Mouse (Mus musculus) spleen, adult 2 months (tissue): ENCODE measurements around the gene Ssr1. TPM values are rescaled to one million over a fixed set of nuclear protein-coding genes. Genes with fewer than 3 reads are reported as not detected.
A peak's percentile ranks its signal among the peaks of the same experiment; 100 is the strongest.

ENCODE experiments used
- DNase-seq, 2 experiments: peaks; one replicate each; pipeline versions ENCODE4 v3.0.0 to v3.0.0-alpha.2; 2012 to 2021; ENCODE audit warnings: low spot score in 2 of 2, low read depth in 1 of 2
- H3K27ac ChIP-seq: fragments of 200-500 bp; 2 replicates; pipeline ENCODE4 v1.5.1; 2012; ENCODE audit warnings: low read length, inconsistent platforms; ENCODE audit not compliant: insufficient read depth
- H3K27me3 ChIP-seq: fragments of 200-500 bp; 2 replicates; pipeline ENCODE4 v1.6.1; 2012; ENCODE audit warnings: mild to moderate bottlenecking, moderate library complexity, low read length, inconsistent platforms; ENCODE audit not compliant: control insufficient read depth, insufficient read depth
- H3K36me3 ChIP-seq: fragments of 200-500 bp; 2 replicates; pipeline ENCODE4 v1.6.1; 2012; ENCODE audit warnings: mild to moderate bottlenecking, low read length, inconsistent platforms; ENCODE audit not compliant: control insufficient read depth, insufficient read depth
- H3K4me1 ChIP-seq: fragments of 200-500 bp; 2 replicates; pipeline ENCODE4 v1.6.1; 2011; ENCODE audit warnings: inconsistent platforms; ENCODE audit not compliant: control insufficient read depth, insufficient read depth, insufficient read length
- H3K4me3 ChIP-seq: fragments of 200-500 bp; 2 replicates; pipeline ENCODE4 v1.5.1; 2011; ENCODE audit warnings: mild to moderate bottlenecking, inconsistent platforms; ENCODE audit not compliant: insufficient read depth, insufficient read length; ENCODE audit errors: extremely low read depth
- CTCF ChIP-seq: fragments of 200-500 bp; IDR thresholded peaks from 2 replicates; pipeline ENCODE4 v1.5.1; 2011; ENCODE audit warnings: mild to moderate bottlenecking, inconsistent platforms; ENCODE audit not compliant: insufficient read depth, insufficient read length, insufficient replicate concordance; ENCODE audit errors: extremely low read depth
- POLR2A ChIP-seq: fragments of 200-500 bp; IDR thresholded peaks from 2 replicates; pipeline ENCODE4 v1.6.1; 2011; ENCODE audit warnings: low read depth, low read length, inconsistent platforms
- WGBS: fragments of 180-500 bp; shearing (Covaris S2); methylation state at CpG from one replicate; pipeline ENCODE4 v1.1.7; 2018; 5-methylcytosine and 5-hydroxymethylcytosine counted together
- polyA plus RNA-seq: library from polyadenylated mRNA; depleted of rRNA; stranded (reverse); fragments of >200 nt; gene quantifications from 2 replicates; pipeline ENCODE4 v1.2.3, GENCODE M21; 2012

The Ssr1 gene
- polyA plus RNA-seq, 1 experiment, result 4.1 TPM

DNA sequence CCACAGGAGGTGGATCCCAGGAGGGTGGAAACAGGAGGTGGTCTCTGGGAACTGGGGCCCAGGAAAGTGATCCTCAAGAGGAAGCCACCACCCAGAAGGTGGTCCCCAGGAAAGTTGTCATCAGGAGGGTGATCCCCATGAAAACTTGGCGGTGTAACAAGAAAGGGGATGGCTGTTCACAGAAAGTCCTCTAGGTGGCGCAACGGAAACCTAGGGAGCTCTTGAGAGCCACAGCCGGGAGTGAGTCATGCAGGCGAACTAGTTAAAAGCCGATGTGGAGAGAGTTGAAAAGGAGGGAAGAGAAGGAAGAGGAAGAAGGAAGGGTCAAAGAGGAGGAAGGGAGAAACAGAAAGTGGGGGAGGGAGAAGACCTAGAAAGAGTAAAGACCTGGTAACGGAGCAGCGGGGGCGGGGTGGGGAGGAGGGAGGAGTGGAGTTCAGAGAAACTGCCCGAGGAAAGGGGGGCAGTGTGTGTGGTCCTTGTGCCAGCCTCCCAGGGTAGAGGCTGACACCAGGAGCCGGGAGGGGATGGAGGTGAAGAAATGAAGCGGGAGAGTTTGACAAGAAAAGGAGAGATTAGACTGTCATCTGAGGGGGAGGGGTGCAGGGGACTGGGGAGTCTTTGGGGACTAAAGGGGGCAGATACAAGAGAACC is 30.5 kb downstream of the Ssr1 start:
- no peak overlapping the region for H3K27ac ChIP-seq
- H3K27me3 ChIP-seq, result no peaks in the 10 kb centered on the region
- peak; percentile 69; the same call in 1 of the 2 replicates for TF ChIP-seq CTCF
- no peak for TF ChIP-seq POLR2A
- H3K4me3 ChIP-seq, result peak overlapping the region; percentile 52
- H3K4me1 ChIP-seq, result peaks cover 15% of the 10 kb centered on the region; the same call in 1 of the 2 replicates
- peak; percentile 48 to 63 for DNase-seq
- no peaks in the 10 kb centered on the region for H3K36me3 ChIP-seq
- WGBS, result 4% methylated on average over 12 of the region's 12 CpGs

DNA sequence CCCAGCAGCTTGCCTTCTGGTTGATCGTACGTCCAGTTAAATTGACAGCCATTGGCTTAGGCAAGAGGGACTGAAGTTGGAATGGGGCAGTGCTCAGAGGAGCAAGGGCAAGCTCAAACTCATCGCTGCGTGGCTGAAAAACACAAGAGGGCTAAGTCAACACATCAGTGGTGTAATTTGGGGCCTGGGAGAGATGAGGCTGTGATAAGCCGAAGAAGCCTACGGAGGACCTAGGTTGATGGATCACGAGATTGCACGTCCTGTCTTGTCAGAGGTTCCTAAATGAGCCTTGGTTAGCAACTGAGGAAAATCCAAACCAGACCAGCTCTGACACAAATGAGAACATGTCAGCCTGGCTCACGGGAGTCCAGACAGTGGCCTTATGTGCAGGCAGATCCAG is 31.5 kb downstream of the Ssr1 start:
- Histone ChIP-seq H3K4me1 (peaks cover 15% of the 10 kb centered on the region; the same call in 1 of the 2 replicates), H3K4me3 (no peak overlapping the region), H3K27ac (no peak overlapping the region), H3K27me3 (no peaks in the 10 kb centered on the region), H3K36me3 (no peaks in the 10 kb centered on the region)
- no peak for DNase-seq
- 94% methylated on average over 9 of the region's 9 CpGs for WGBS
- TF ChIP-seq POLR2A (no peak), CTCF (no peak)

DNA sequence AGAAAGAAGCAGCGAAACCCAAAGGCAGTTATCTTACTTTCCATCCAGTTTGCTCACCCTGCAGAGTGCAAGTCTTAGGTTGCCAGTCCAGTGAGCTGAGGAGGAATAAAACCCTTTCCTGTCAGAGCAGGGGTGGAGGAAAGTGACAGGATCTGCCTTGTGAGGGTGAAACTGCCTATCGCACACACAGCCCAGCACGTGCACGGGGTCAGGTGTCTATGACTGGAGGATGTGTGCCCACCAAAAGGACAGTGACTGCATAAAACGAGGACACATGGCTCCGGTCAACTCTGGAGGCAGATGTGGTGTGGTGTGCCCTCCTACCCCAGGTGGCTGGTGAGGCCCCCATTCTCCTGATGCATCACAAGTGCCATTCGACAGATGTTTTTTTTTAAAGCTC is 34.1 kb downstream of the Ssr1 start:
- H3K4me3 ChIP-seq, result no peak overlapping the region
- TF ChIP-seq CTCF (no peak), POLR2A (no peak)
- no peaks in the 10 kb centered on the region for H3K27me3 ChIP-seq
- DNase-seq, result no peak
- peaks cover 2% of the 10 kb centered on the region; the same call in 1 of the 2 replicates for H3K4me1 ChIP-seq
- no peaks in the 10 kb centered on the region for H3K36me3 ChIP-seq
- no peak overlapping the region for H3K27ac ChIP-seq
- 50% methylated on average over 7 of the region's 7 CpGs for WGBS

DNA sequence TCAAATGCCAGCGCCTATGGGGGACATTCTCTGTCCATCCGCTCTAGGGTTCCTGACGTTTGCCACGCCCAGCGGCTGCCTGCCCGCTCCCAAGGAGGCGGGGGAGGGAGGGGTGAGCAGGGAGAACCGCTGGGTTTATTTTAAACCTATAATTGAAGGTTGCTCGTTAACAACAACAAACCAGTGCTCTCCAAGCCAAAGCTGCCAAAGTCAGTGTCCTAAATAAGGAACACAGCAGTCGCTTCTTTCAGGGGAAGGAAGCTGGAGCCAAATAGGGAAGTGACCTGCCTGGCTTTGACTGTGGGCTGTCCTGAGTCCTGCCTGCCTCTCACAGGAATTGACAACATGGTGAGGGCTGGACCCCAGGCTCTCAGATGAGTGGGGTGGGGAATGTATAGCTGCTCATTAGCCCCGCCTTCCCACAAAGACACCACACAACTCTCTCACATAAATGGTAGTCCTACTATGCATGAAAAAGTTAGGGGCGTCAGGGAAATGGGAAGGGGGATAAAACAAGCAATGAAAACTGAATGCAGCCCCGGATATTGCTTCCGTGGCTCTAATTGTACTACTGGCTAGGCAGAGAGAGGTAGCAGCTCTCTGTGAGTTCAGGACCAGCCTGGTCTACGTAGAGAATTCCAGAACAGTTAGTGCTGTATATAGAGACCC is 34.6 kb downstream of the Ssr1 start:
- H3K4me3 ChIP-seq, result no peak overlapping the region
- peaks cover 2% of the 10 kb centered on the region; the same call in 1 of the 2 replicates for H3K4me1 ChIP-seq
- no peaks in the 10 kb centered on the region for H3K27me3 ChIP-seq
- no peak for TF ChIP-seq POLR2A
- TF ChIP-seq CTCF, result no peak
- 71% methylated on average over 15 of the region's 15 CpGs for WGBS
- DNase-seq, result no peak
- H3K36me3 ChIP-seq, result no peaks in the 10 kb centered on the region
- H3K27ac ChIP-seq, result peak overlapping the region; percentile 47; the same call in 1 of the 2 replicates

DNA sequence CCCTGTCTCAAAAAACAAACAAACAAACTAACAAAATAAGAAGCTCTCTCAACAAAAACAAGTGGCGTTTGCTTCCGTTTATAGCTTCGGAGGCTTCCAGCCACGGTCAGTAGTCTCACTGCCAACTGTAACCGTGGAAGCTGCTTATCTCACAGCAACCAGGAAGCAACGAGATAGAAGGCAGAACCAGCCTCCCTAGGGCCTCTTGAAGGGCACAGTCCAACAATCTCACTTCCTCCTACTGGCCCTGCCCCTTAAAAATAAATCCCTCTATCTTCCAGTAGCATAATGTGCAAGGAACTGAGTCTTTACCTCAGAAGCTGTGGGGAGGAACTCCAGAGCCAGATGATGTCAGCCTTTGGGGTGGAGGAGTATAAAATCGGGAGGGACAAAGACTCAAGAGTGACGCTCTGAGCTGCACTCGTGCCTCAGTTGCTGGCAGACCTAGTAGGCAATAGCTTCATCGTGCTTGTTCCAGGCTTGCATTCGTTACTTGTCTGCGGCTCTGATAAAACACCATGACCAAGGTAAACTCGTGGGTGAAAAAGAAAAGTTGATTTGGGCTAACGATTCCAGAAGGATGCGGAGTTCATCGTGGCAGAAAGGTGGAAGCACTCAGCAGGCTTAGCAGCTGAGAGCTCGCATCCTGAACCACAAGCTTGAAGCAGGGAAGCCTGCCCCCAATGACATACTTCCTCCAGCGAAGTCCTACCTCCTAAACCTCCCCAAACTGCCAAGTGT is 35.3 kb downstream of the Ssr1 start:
- DNase-seq, result peak; percentile 44 to 45
- no peak overlapping the region for H3K4me3 ChIP-seq
- H3K36me3 ChIP-seq, result no peaks in the 10 kb centered on the region
- TF ChIP-seq CTCF (no peak), POLR2A (no peak)
- peak overlapping the region; percentile 47 for H3K27ac ChIP-seq
- 60% methylated on average over 18 of the region's 18 CpGs for WGBS
- no peaks in the 10 kb centered on the region for H3K27me3 ChIP-seq
- H3K4me1 ChIP-seq, result peaks cover 2% of the 10 kb centered on the region; the same call in 1 of the 2 replicates

DNA sequence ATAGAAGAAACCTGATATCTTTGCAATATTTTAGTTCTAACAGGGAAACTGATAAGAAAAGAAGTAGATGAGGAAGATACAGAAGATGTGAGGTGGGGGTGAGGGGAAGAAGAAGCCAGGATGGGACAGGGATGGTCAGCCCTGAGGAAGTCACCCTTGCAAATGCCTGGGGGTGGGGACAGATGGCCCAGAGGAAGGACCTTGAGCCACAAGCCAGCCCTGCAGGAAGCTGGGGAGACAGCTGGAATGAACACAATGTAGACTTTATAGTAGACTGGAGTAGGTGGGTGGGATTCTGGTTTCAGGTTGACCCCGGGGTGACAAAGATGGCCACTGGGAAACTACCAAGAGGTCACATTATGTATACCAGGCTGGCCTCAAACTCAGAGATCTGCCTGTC is 39.7 kb downstream of the Ssr1 start:
- H3K4me1 ChIP-seq, result peaks cover 2% of the 10 kb centered on the region; the same call in 1 of the 2 replicates
- peaks cover 15% of the 10 kb centered on the region for H3K36me3 ChIP-seq
- no peak overlapping the region for H3K4me3 ChIP-seq
- 66% methylated on average over 1 of the region's 1 CpGs for WGBS
- DNase-seq, result no peak
- H3K27ac ChIP-seq, result no peak overlapping the region
- no peaks in the 10 kb centered on the region for H3K27me3 ChIP-seq
- TF ChIP-seq POLR2A (no peak), CTCF (no peak)
